Mouse (Mus musculus) MEL (cell line): ENCODE data around the gene Adcy4. TPM values are rescaled to one million over a fixed set of nuclear protein-coding genes. Genes with fewer than 3 reads are reported as not detected.
A peak's percentile ranks its signal among the peaks of the same experiment; 100 is the strongest.

Source experiments
- DNase-seq: peaks from one replicate; pipeline ENCODE4 v3.0.0; 2011; ENCODE audit warnings: low read depth, low spot score
- H3K27ac ChIP-seq: 2 replicates; pipeline ENCODE4 v1.5.1; 2012; ENCODE audit warnings: low read depth, mild to moderate bottlenecking, control low read depth, low read length, moderate library complexity; ENCODE audit not compliant: control insufficient read depth
- H3K27me3 ChIP-seq, 2 experiments: fragments of 150-350 bp in 1 of 2; sonication (generic) in 1 of 2; 2 replicates each; pipeline ENCODE4 v1.6.1; 2012; ENCODE audit warnings: low read length in 2 of 2, mild to moderate bottlenecking in 2 of 2, improper control_type of control experiment in 1 of 2, moderate library complexity in 1 of 2; ENCODE audit not compliant: insufficient read depth in 2 of 2, control insufficient read depth in 1 of 2
- H3K36me3 ChIP-seq, 2 experiments: 2 replicates each; pipeline ENCODE4 v1.6.1; 2012 to 2014; ENCODE audit warnings: low read length in 2 of 2, improper control_type of control experiment in 1 of 2, inconsistent platforms in 1 of 2, mild to moderate bottlenecking in 1 of 2; ENCODE audit not compliant: insufficient read depth in 2 of 2, control insufficient read depth in 1 of 2
- H3K4me1 ChIP-seq, 2 experiments: fragments of 150-350 bp in 1 of 2; sonication (generic) in 1 of 2; 2 replicates each; pipeline ENCODE4 v1.6.1; 2012; ENCODE audit warnings: low read length in 2 of 2, improper control_type of control experiment in 1 of 2, mild to moderate bottlenecking in 1 of 2; ENCODE audit not compliant: insufficient read depth in 2 of 2, control insufficient read depth in 1 of 2
- H3K4me3 ChIP-seq, 2 experiments: fragments of 150-350 bp in 1 of 2; sonication (generic) in 1 of 2; 2 replicates each; pipeline ENCODE4 v1.5.1; 2012; ENCODE audit warnings: low read depth in 2 of 2, low read length in 2 of 2, mild to moderate bottlenecking in 2 of 2, moderate library complexity in 2 of 2, control low read depth in 1 of 2, improper control_type of control experiment in 1 of 2; ENCODE audit not compliant: control insufficient read depth in 1 of 2, insufficient read depth in 1 of 2
- H3K79me2 ChIP-seq: 2 replicates; pipeline ENCODE4 v1.6.1; 2012; ENCODE audit warnings: mild to moderate bottlenecking, low read length, moderate library complexity; ENCODE audit not compliant: control insufficient read depth, poor library complexity, insufficient read depth
- H3K9ac ChIP-seq: 2 replicates; pipeline ENCODE4 v1.6.1; 2012; ENCODE audit warnings: low read depth, mild to moderate bottlenecking, control low read depth, low read length, moderate library complexity; ENCODE audit not compliant: control insufficient read depth, poor library complexity, severe bottlenecking
- H3K9me3 ChIP-seq: fragments of 150-350 bp; sonication (generic); replicated peaks from 2 replicates; pipeline ENCODE4 v1.6.1; 2012; ENCODE audit warnings: mild to moderate bottlenecking, low read length, improper control_type of control experiment, moderate library complexity; ENCODE audit not compliant: insufficient read depth
- BHLHE40 ChIP-seq: IDR thresholded peaks from 2 replicates; pipeline ENCODE4 v1.6.1; 2012; ENCODE audit warnings: low read depth, mild to moderate bottlenecking, inconsistent platforms, low read length, improper control_type of control experiment, borderline replicate concordance
- CHD2 ChIP-seq: IDR thresholded peaks from 2 replicates; pipeline ENCODE4 v1.6.1; 2011; ENCODE audit warnings: low read length, improper control_type of control experiment
- CTCF ChIP-seq, 3 experiments: IDR thresholded peaks in 2 of 3; conservative IDR thresholded peaks in 1 of 3; 2 replicates each; pipeline ENCODE4 v1.5.1; 2011 to 2012; ENCODE audit warnings: low read length in 3 of 3, low read depth in 2 of 3, mild to moderate bottlenecking in 2 of 3, improper control_type of control experiment in 1 of 3, inconsistent platforms in 1 of 3, mixed read lengths in 1 of 3, moderate library complexity in 1 of 3; ENCODE audit not compliant: control insufficient read depth in 1 of 3, insufficient read depth in 1 of 3, poor library complexity in 1 of 3, severe bottlenecking in 1 of 3
- E2F4 ChIP-seq: IDR thresholded peaks from 2 replicates; pipeline ENCODE4 v1.6.1; 2011; ENCODE audit warnings: low read depth, low read length, improper control_type of control experiment, borderline replicate concordance
- ELF1 ChIP-seq: IDR thresholded peaks from 2 replicates; pipeline ENCODE4 v1.6.1; 2014; ENCODE audit warnings: low read depth, mild to moderate bottlenecking, inconsistent platforms, low read length, improper control_type of control experiment, moderate library complexity
- EP300 ChIP-seq, 2 experiments: IDR thresholded peaks; 2 replicates each; pipeline ENCODE4 v1.6.1; 2011; ENCODE audit warnings: improper control_type of control experiment in 2 of 2, low read length in 2 of 2, low read depth in 1 of 2, mild to moderate bottlenecking in 1 of 2
- ETS1 ChIP-seq: IDR thresholded peaks from 2 replicates; pipeline ENCODE4 v1.6.1; 2012; ENCODE audit warnings: low read depth, mild to moderate bottlenecking, inconsistent platforms, low read length, improper control_type of control experiment, moderate library complexity
- GABPA ChIP-seq: IDR thresholded peaks from 2 replicates; pipeline ENCODE4 v1.6.1; 2012; ENCODE audit warnings: low read depth, mild to moderate bottlenecking, inconsistent platforms, low read length, improper control_type of control experiment, moderate library complexity
- GATA1 ChIP-seq: IDR thresholded peaks from 2 replicates; pipeline ENCODE4 v1.6.1; 2011; ENCODE audit warnings: low read depth, low read length, improper control_type of control experiment
- JUND ChIP-seq: IDR thresholded peaks from 2 replicates; pipeline ENCODE4 v1.6.1; 2011; ENCODE audit warnings: low read depth, mild to moderate bottlenecking, improper control_type of control experiment, low read length
- MAFK ChIP-seq: IDR thresholded peaks from 2 replicates; pipeline ENCODE4 v1.6.1; 2011; ENCODE audit warnings: low read depth, mild to moderate bottlenecking, low read length, improper control_type of control experiment, borderline replicate concordance
- MAX ChIP-seq: IDR thresholded peaks from 2 replicates; pipeline ENCODE4 v1.6.1; 2011; ENCODE audit warnings: low read length, improper control_type of control experiment
- MAZ ChIP-seq: IDR thresholded peaks from 2 replicates; pipeline ENCODE4 v1.6.1; 2012; ENCODE audit warnings: low read depth, mild to moderate bottlenecking, inconsistent platforms, low read length, improper control_type of control experiment
- MXI1 ChIP-seq: IDR thresholded peaks from 2 replicates; pipeline ENCODE4 v1.6.1; 2011; ENCODE audit warnings: mild to moderate bottlenecking, low read depth, low read length, improper control_type of control experiment
- MYB ChIP-seq: IDR thresholded peaks from 2 replicates; pipeline ENCODE4 v1.6.1; 2011; ENCODE audit warnings: mild to moderate bottlenecking, low read depth, low read length, improper control_type of control experiment
- MYC ChIP-seq: IDR thresholded peaks from 2 replicates; pipeline ENCODE4 v1.6.1; 2011; ENCODE audit warnings: low read depth, mild to moderate bottlenecking, low read length, improper control_type of control experiment, moderate library complexity
- NRF1 ChIP-seq: IDR thresholded peaks from 2 replicates; pipeline ENCODE4 v1.6.1; 2014; ENCODE audit warnings: low read depth, mild to moderate bottlenecking, inconsistent platforms, low read length, improper control_type of control experiment, moderate library complexity; ENCODE audit not compliant: poor library complexity, insufficient read depth, severe bottlenecking
- POLR2A ChIP-seq, 2 experiments: IDR thresholded peaks; 2 replicates each; pipeline ENCODE4 v1.6.1; 2011 to 2012; ENCODE audit warnings: low read length in 2 of 2, mild to moderate bottlenecking in 2 of 2, control low read depth in 1 of 2, improper control_type of control experiment in 1 of 2, low read depth in 1 of 2, moderate library complexity in 1 of 2; ENCODE audit not compliant: control insufficient read depth in 1 of 2, insufficient read depth in 1 of 2, poor library complexity in 1 of 2
- POLR2AphosphoS2 ChIP-seq: IDR thresholded peaks from 2 replicates; pipeline ENCODE4 v1.6.1; 2011; ENCODE audit warnings: low read length, improper control_type of control experiment
- POLR2AphosphoS5 ChIP-seq: IDR thresholded peaks from 2 replicates; pipeline ENCODE4 v1.6.1; 2012; ENCODE audit warnings: low read depth, borderline replicate concordance, mild to moderate bottlenecking, inconsistent platforms, low read length, moderate library complexity, mixed read lengths
- RAD21 ChIP-seq: IDR thresholded peaks from 2 replicates; pipeline ENCODE4 v1.6.1; 2011; ENCODE audit warnings: mild to moderate bottlenecking, low read depth, low read length, improper control_type of control experiment
- RCOR1 ChIP-seq: IDR thresholded peaks from 2 replicates; pipeline ENCODE4 v1.6.1; 2012; ENCODE audit warnings: low read depth, mild to moderate bottlenecking, inconsistent platforms, low read length, improper control_type of control experiment
- SIN3A ChIP-seq: IDR thresholded peaks from 2 replicates; pipeline ENCODE4 v1.6.1; 2012; ENCODE audit warnings: low read length, improper control_type of control experiment, inconsistent platforms
- SMC3 ChIP-seq: IDR thresholded peaks from 2 replicates; pipeline ENCODE4 v1.6.1; 2011; ENCODE audit warnings: low read depth, low read length, improper control_type of control experiment
- TAL1 ChIP-seq: IDR thresholded peaks from 2 replicates; pipeline ENCODE4 v1.6.1; 2012; ENCODE audit warnings: mild to moderate bottlenecking, inconsistent platforms, low read length, moderate library complexity, mixed read lengths
- TCF12 ChIP-seq: IDR thresholded peaks from 2 replicates; pipeline ENCODE4 v1.6.1; 2014; ENCODE audit warnings: low read depth, mild to moderate bottlenecking, inconsistent platforms, low read length, improper control_type of control experiment, moderate library complexity
- UBTF ChIP-seq: IDR thresholded peaks from 2 replicates; pipeline ENCODE4 v1.6.1; 2012; ENCODE audit warnings: low read depth, mild to moderate bottlenecking, inconsistent platforms, low read length, improper control_type of control experiment, moderate library complexity, borderline replicate concordance; ENCODE audit not compliant: insufficient read depth
- USF1 ChIP-seq: IDR thresholded peaks from 2 replicates; pipeline ENCODE4 v1.6.1; 2014; ENCODE audit warnings: low read depth, mild to moderate bottlenecking, inconsistent platforms, low read length, improper control_type of control experiment, moderate library complexity
- USF2 ChIP-seq, 2 experiments: IDR thresholded peaks; 2 replicates each; pipeline ENCODE4 v1.6.1; 2011 to 2012; ENCODE audit warnings: improper control_type of control experiment in 2 of 2, low read length in 2 of 2, borderline replicate concordance in 1 of 2, inconsistent platforms in 1 of 2, low read depth in 1 of 2, mild to moderate bottlenecking in 1 of 2; ENCODE audit not compliant: insufficient read depth in 1 of 2
- ZC3H11A ChIP-seq: IDR thresholded peaks from 2 replicates; pipeline ENCODE4 v1.6.1; 2012; ENCODE audit warnings: low read depth, mild to moderate bottlenecking, inconsistent platforms, low read length, improper control_type of control experiment
- ZKSCAN1 ChIP-seq: IDR thresholded peaks from 2 replicates; pipeline ENCODE4 v1.6.1; 2012; ENCODE audit warnings: low read depth, mild to moderate bottlenecking, inconsistent platforms, low read length, improper control_type of control experiment, moderate library complexity
- ZNF384 ChIP-seq: IDR thresholded peaks from 2 replicates; pipeline ENCODE4 v1.6.1; 2012; ENCODE audit warnings: low read depth, mild to moderate bottlenecking, inconsistent platforms, low read length, improper control_type of control experiment
- polyA plus RNA-seq, 2 experiments: library from polyadenylated mRNA; stranded (reverse) in 1 of 2; unstranded in 1 of 2; fragments of >175 nt in 1 of 2; fragments of >200 nt in 1 of 2; gene quantifications; 2 replicates each; pipeline versions ENCODE4 v1.2.1 to v1.2.4; 2012; ENCODE audit warnings: low replicate concordance in 2 of 2, low read depth in 1 of 2; ENCODE audit not compliant: insufficient read length in 2 of 2, insufficient read depth in 1 of 2, missing spikeins in 1 of 2
- total RNA-seq: library from RNA; depleted of rRNA; stranded (reverse); fragments of 300-350 nt; gene quantifications from 2 replicates; pipeline ENCODE4 v1.2.3, GENCODE M21; 2012

Adcy4 gene
- total and polyA plus RNA-seq, 3 experiments, result 0.19 to 0.35 TPM; not detected in 1

DNA sequence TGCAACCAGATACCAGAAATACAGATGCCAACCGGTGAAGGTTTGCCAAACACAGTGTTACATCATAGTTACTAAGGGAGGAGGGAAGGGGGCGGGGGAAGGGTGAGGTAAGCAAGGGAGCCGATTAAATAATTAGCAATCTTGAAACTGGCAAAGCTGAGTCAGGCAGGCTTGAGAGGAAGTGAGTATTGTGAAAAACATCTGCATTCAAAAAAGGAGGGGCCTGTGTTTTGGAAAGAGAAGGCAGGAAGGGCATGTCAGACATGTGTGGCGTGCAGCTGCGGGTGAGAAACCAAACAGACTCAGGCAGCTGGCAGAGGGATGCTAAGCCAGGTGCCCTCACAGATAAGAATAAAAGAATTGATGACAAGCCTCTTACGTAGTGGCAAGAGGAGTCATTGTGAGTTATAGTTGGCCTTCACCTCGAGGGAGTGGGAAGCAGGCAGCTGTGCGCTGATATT lies 59.5 kb downstream of the Adcy4 start:
- H3K4me3 ChIP-seq, result no peak overlapping the region; a peak in 1 of 4 replicates
- no peak for TF ChIP-seq GABPA
- 0 out of 2 replicates have a peak, but pooled peaks have one; percentile 12 for TF ChIP-seq ZC3H11A
- no peak for TF ChIP-seq E2F4
- TF ChIP-seq EP300 (IDR thresholded peaks at IDR 0.05; ENCODE audit: low read depth in 1 of 2, low read length in 2 of 2), result peak in 1 of 2 experiments; percentile 59; a peak in 2 of 4 replicates
- no peak for TF ChIP-seq UBTF
- TF ChIP-seq ZKSCAN1, result no peak
- TF ChIP-seq CHD2, result no peak
- TF ChIP-seq MAX, result peak; percentile 73
- TF ChIP-seq ZNF384, result no peak
- no peak for TF ChIP-seq MYB
- TF ChIP-seq BHLHE40, result peak; percentile 58; the same call in 1 of the 2 replicates
- TF ChIP-seq SMC3, result 0 out of 2 replicates have a peak, but pooled peaks have one; percentile 15
- no peak for TF ChIP-seq POLR2A (IDR thresholded peaks at IDR 0.05; ENCODE audit: control insufficient read depth in 1 of 2, insufficient read depth in 1 of 2, low read depth in 1 of 2, low read length in 2 of 2, poor library complexity in 1 of 2)
- TF ChIP-seq ELF1, result 0 out of 2 replicates have a peak, but pooled peaks have one; percentile 39
- peak; percentile 64; the same call in 1 of the 2 replicates for TF ChIP-seq SIN3A
- no peak for TF ChIP-seq POLR2AphosphoS2
- peak; percentile 60 for TF ChIP-seq MXI1
- TF ChIP-seq RAD21, result no peak
- TF ChIP-seq USF2 (IDR thresholded peaks at IDR 0.05; ENCODE audit: borderline replicate concordance in 1 of 2, insufficient read depth in 1 of 2, low read depth in 1 of 2, low read length in 2 of 2), result no peak
- peak; percentile 76; the same call in 1 of the 2 replicates for TF ChIP-seq MYC
- peak; percentile 57 for TF ChIP-seq GATA1
- TF ChIP-seq TCF12, result peak; percentile 90
- TF ChIP-seq MAZ, result peak; percentile 71; the same call in 1 of the 2 replicates
- TF ChIP-seq JUND, result 0 out of 2 replicates have a peak, but pooled peaks have one; percentile 39
- 0 out of 2 replicates have a peak, but pooled peaks have one; percentile 3 for TF ChIP-seq MAFK
- no peak for TF ChIP-seq CTCF (IDR thresholded peaks at IDR 0.05 in 2 of 3, conservative IDR thresholded peaks at IDR 0.05 in 1 of 3; ENCODE audit: control insufficient read depth in 1 of 3, insufficient read depth in 1 of 3, low read depth in 2 of 3, low read length in 3 of 3, poor library complexity in 1 of 3, severe bottlenecking in 1 of 3)
- TF ChIP-seq ETS1, result peak; percentile 96
- TF ChIP-seq NRF1, result 0 out of 2 replicates have a peak, but pooled peaks have one; percentile 17
- no peak for TF ChIP-seq USF1
- peak; percentile 80 for TF ChIP-seq TAL1
- TF ChIP-seq RCOR1, result peak; percentile 59; the same call in 1 of the 2 replicates
- no peak for TF ChIP-seq POLR2AphosphoS5
- peaks cover 19 to 28% of the 10 kb centered on the region in 2 experiments for H3K4me1 ChIP-seq
- DNase-seq, result peak; percentile 83
- H3K27me3 ChIP-seq, result no peaks in the 10 kb centered on the region
- no peaks in the 10 kb centered on the region for H3K9me3 ChIP-seq
- no peak overlapping the region for H3K9ac ChIP-seq
- H3K36me3 ChIP-seq, result peaks cover 0 to 27% of the 10 kb centered on the region in 2 experiments; a peak in 2 of 4 replicates
- peak overlapping the region; percentile 38; the same call in 1 of the 2 replicates for H3K27ac ChIP-seq
- H3K79me2 ChIP-seq, result peaks cover 2% of the 10 kb centered on the region; the same call in 1 of the 2 replicates
